ENCODE assay signal across 8 mouse cellular contexts in the genomic region with DNA sequence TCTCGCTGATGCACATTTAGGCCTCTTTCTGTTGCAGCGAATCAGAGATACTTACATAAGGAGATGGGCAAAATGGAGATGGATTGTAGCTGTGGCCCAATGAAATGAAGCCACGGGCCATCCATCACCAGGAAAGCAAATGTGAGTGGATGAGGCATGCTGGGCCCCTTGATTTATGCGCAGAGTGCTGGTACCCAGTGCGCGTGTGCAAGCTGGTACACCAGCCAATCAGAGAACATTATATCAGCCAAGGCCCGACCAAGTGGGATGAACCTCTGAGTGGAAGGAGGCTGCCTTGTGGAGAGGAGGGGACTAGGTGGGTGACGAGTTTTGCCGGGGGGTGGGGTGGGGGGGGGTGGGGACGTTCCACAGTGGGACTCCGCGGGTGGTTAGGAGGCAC. TPM values are rescaled to one million over a fixed set of nuclear protein-coding genes. Genes with fewer than 3 reads are reported as not detected.
DNase-seq lines count a peak whose midpoint lies in the region; ATAC-seq lines count a peak whose summit lies in the region.
"Not testable (repeated sequence)": the region's sequence is repeated elsewhere in the genome, so short reads cannot be mapped to it uniquely, and the experiment has no call there.

Gene Xlr3b (plus strand): TSS at position 274 of the 400 bp plus-strand sequence.

- ATAC-seq in forebrain, embryonic 13.5 days: peak; percentile 48
- not testable (repeated sequence) for ATAC-seq in hindbrain, embryonic 11.5 days (ENCODE audit: low FRiP score)
- peak; percentile 45; the same call in 1 of the 2 replicates for ATAC-seq in lung, embryonic 16.5 days (ENCODE audit: low read depth)
- 0 out of 2 replicates have a peak, but pooled peaks have one; percentile 31 for ATAC-seq in monocyte, adult 5-6 weeks (replicated peaks; ENCODE audit: insufficient number of reproducible peaks, low FRiP score, low TSS enrichment, poor library complexity, severe bottlenecking)

- H3K9ac ChIP-seq in forebrain, embryonic 13.5 days; hindbrain, embryonic 11.5 days (ENCODE audit: low read depth, low read length); lung, embryonic 16.5 days (ENCODE audit: low read length): not testable (repeated sequence)

- H3K36me3 ChIP-seq in forebrain, embryonic 13.5 days (ENCODE audit: poor library complexity, severe bottlenecking); hindbrain, embryonic 11.5 days (ENCODE audit: control insufficient read depth, insufficient read depth, low read length); lung, embryonic 16.5 days (ENCODE audit: control insufficient read depth, insufficient read depth, low read length): not testable (repeated sequence)

- not testable (repeated sequence) for H3K4me3 ChIP-seq in forebrain, embryonic 13.5 days; hindbrain, embryonic 11.5 days (ENCODE audit: low read depth, low read length); lung, embryonic 16.5 days (ENCODE audit: low read length)

- H3K4me1 ChIP-seq in forebrain, embryonic 13.5 days; hindbrain, embryonic 11.5 days (replicated peaks; ENCODE audit: control insufficient read depth, insufficient read depth, low read length); lung, embryonic 16.5 days (replicated peaks; ENCODE audit: control insufficient read depth, insufficient read depth, low read length): not testable (repeated sequence)

- H3K27ac ChIP-seq in forebrain, embryonic 13.5 days; hindbrain, embryonic 11.5 days (ENCODE audit: low read depth, low read length); lung, embryonic 16.5 days (ENCODE audit: low read length): not testable (repeated sequence)

- DNase-seq in ES-CJ7 (ENCODE audit: low read depth, low spot score): peak; percentile 7
- DNase-seq in cerebellum, adult 11 months: peak; percentile 4
- DNase-seq in hindbrain, embryonic 11.5 days (ENCODE audit: low spot score): not testable (repeated sequence)
- DNase-seq in kidney, postnatal 10 days: peak; percentile 7
- DNase-seq in testis, postnatal 14 days (ENCODE audit: low spot score): peak; percentile 46

- 80% methylated on average over 12 of the region's 12 CpGs for WGBS in forebrain, embryonic 13.5 days
- WGBS in hindbrain, embryonic 11.5 days: 77% methylated on average over 9 of the region's 12 CpGs
- 79% methylated on average over 9 of the region's 12 CpGs for WGBS in lung, embryonic 16.5 days

- H3K27me3 ChIP-seq in forebrain, embryonic 13.5 days; hindbrain, embryonic 11.5 days (ENCODE audit: control insufficient read depth, insufficient read depth, low read length); lung, embryonic 16.5 days (ENCODE audit: control insufficient read depth, insufficient read depth, low read depth, low read length): not testable (repeated sequence)

- H3K9me3 ChIP-seq in forebrain, embryonic 13.5 days (replicated peaks); hindbrain, embryonic 11.5 days (ENCODE audit: control insufficient read depth, low read length); lung, embryonic 16.5 days (ENCODE audit: control insufficient read depth, low read length): not testable (repeated sequence)

- H3K4me2 ChIP-seq in forebrain, embryonic 13.5 days; hindbrain, embryonic 11.5 days (replicated peaks; ENCODE audit: low read depth, low read length); lung, embryonic 16.5 days (ENCODE audit: low read depth, low read length): not testable (repeated sequence)

RNA-seq across cellular contexts. Expression of gene Xlr3b, which starts in this region (rescaled TPM):
- polyA plus RNA-seq in forebrain, embryonic 13.5 days (2015; fragmentation: Nextera tagmentation; extraction: Ambion mirVana): 12.1 and 12.3 TPM in 2 replicates
- polyA plus RNA-seq in hindbrain, embryonic 11.5 days (2014; fragmentation: Nextera tagmentation; extraction: Ambion mirVana): 19.0 and 20.5 TPM in 2 replicates
- polyA plus RNA-seq in lung, embryonic 16.5 days (2015; fragmentation: Nextera tagmentation; extraction: Ambion mirVana): 8.4 and 10.6 TPM in 2 replicates
- 13.7 to 20.2 TPM (median 19.5 TPM) in 3 replicates for total RNA-seq in monocyte, adult 5-6 weeks (2017)
